Mouse (Mus musculus) brain, embryonic 14.5 days (tissue): ENCODE measurements around the gene Gm11639.

Experiments
- CTCF ChIP-seq: fragments of 200-500 bp; IDR thresholded peaks from 2 replicates; pipeline ENCODE4 v1.5.1; 2012; ENCODE audit warnings: inconsistent platforms, mild to moderate bottlenecking, moderate library complexity, borderline replicate concordance; ENCODE audit not compliant: insufficient read depth, insufficient read length; ENCODE audit errors: extremely low read depth
- POLR2A ChIP-seq: fragments of 200-500 bp; IDR thresholded peaks from 2 replicates; pipeline ENCODE4 v1.6.1; 2012; ENCODE audit warnings: mild to moderate bottlenecking, inconsistent platforms, borderline replicate concordance; ENCODE audit not compliant: poor library complexity, insufficient read depth, insufficient read length, severe bottlenecking; ENCODE audit errors: extremely low read depth

GRCm38 (mm10) chr11:105031103-105031502 is 345.6 kb downstream of the Gm11639 start:
- TF ChIP-seq CTCF (no peak), POLR2A (no peak)
